Mouse (Mus musculus) brain, embryonic 14.5 days (tissue): ENCODE data around the gene Ttll3.

Experiments
- CTCF ChIP-seq: fragments of 200-500 bp; IDR thresholded peaks from 2 replicates; pipeline ENCODE4 v1.5.1; 2012; ENCODE audit warnings: inconsistent platforms, mild to moderate bottlenecking, moderate library complexity, borderline replicate concordance; ENCODE audit not compliant: insufficient read depth, insufficient read length; ENCODE audit errors: extremely low read depth
- POLR2A ChIP-seq: fragments of 200-500 bp; IDR thresholded peaks from 2 replicates; pipeline ENCODE4 v1.6.1; 2012; ENCODE audit warnings: mild to moderate bottlenecking, inconsistent platforms, borderline replicate concordance; ENCODE audit not compliant: poor library complexity, insufficient read depth, insufficient read length, severe bottlenecking; ENCODE audit errors: extremely low read depth

- peak; percentile 67; the same call in 1 of the 2 replicates for TF ChIP-seq CTCF
- TF ChIP-seq POLR2A = no peak
These were observed 38.3 kb downstream of the Ttll3 start for GRCm38 (mm10) chr6:113427397-113427796.
